Comparison of ENCODE assay signal across 9 mouse cellular contexts in genomic region chr16:41258145-41259035, GRCm38 (mm10).
A peak's percentile ranks its signal among the peaks of the same experiment; 100 is the strongest.
DNase-seq lines count a peak whose midpoint lies in the region; ATAC-seq and TF ChIP-seq lines count a peak whose summit lies in the region.
"Had no signal": no experiment of that assay in that cellular context is flagged by ENCODE, and none has a peak within 500 bp of the region (broad histone marks: within the 10 kb centered on the region; RNA-seq: fewer than 3 reads in every experiment).

No protein-coding gene starts in this region.

- no peaks in the 10 kb centered on the region for H3K9me3 ChIP-seq in heart, embryonic 11.5 days (replicated peaks; ENCODE audit: control insufficient read depth, low read length)
- no peaks in the 10 kb centered on the region for H3K9me3 ChIP-seq in embryonic facial prominence, embryonic 11.5 days (replicated peaks; ENCODE audit: control insufficient read depth, low read length)
- H3K9me3 ChIP-seq in hindbrain, embryonic 12.5 days (replicated peaks): no peaks in the 10 kb centered on the region
- no peaks in the 10 kb centered on the region for H3K9me3 ChIP-seq in midbrain, embryonic 11.5 days (ENCODE audit: control insufficient read depth, low read length)
- H3K9me3 ChIP-seq: liver, embryonic 13.5 days had no signal

- 53% methylated on average over 12 of the region's 12 CpGs for WGBS in heart, adult 2 months
- 50% methylated on average over 12 of the region's 12 CpGs for WGBS in heart, embryonic 11.5 days (ENCODE audit: insufficient replicate concordance)
- 59% methylated on average over 12 of the region's 12 CpGs for WGBS in embryonic facial prominence, embryonic 11.5 days
- WGBS in hindbrain, embryonic 12.5 days: 57% methylated on average over 12 of the region's 12 CpGs
- 62% methylated on average over 12 of the region's 12 CpGs for WGBS in midbrain, embryonic 11.5 days

- no peaks in the 10 kb centered on the region for H3K36me3 ChIP-seq in heart, adult 2 months (ENCODE audit: control insufficient read depth, insufficient read depth, low read length)
- no peaks in the 10 kb centered on the region for H3K36me3 ChIP-seq in heart, embryonic 11.5 days (ENCODE audit: control insufficient read depth, insufficient read depth, low read length)
- no peaks in the 10 kb centered on the region for H3K36me3 ChIP-seq in embryonic facial prominence, embryonic 11.5 days (replicated peaks; ENCODE audit: control insufficient read depth, insufficient read depth, low read depth, low read length)
- no peaks in the 10 kb centered on the region for H3K36me3 ChIP-seq in hindbrain, embryonic 12.5 days
- H3K36me3 ChIP-seq in midbrain, embryonic 11.5 days (ENCODE audit: control insufficient read depth, insufficient read depth, low read length): no peaks in the 10 kb centered on the region
- H3K36me3 ChIP-seq: liver, embryonic 13.5 days had no signal

- no peaks in the 10 kb centered on the region for H3K79me2 ChIP-seq in heart, adult 2 months (replicated peaks; ENCODE audit: control insufficient read depth, insufficient read depth, low read length)

- no peak for TF ChIP-seq EP300 in heart, adult 2 months (IDR thresholded peaks at IDR 0.05; ENCODE audit: insufficient read depth, low read depth, low read length)

- H3K27ac ChIP-seq in heart, adult 2 months: no peak overlapping the region
- no peak overlapping the region for H3K27ac ChIP-seq in heart, embryonic 11.5 days (ENCODE audit: low read depth, low read length)
- H3K27ac ChIP-seq in embryonic facial prominence, embryonic 11.5 days (replicated peaks; ENCODE audit: low read depth, low read length): no peak overlapping the region
- peak overlapping the region; percentile 44; the same call in 1 of the 2 replicates for H3K27ac ChIP-seq in hindbrain, embryonic 12.5 days
- no peak overlapping the region for H3K27ac ChIP-seq in midbrain, embryonic 11.5 days (ENCODE audit: low read depth, low read length)
- H3K27ac ChIP-seq: liver, embryonic 13.5 days had no signal

- no peak for TF ChIP-seq POLR2A in heart, adult 2 months (IDR thresholded peaks at IDR 0.05; ENCODE audit: insufficient read depth, low read depth, low read length)

- DNase-seq in heart, adult 2 months: peak in 1 of 2 experiments; percentile 24
- peak; percentile 51 to 62 for DNase-seq in adrenal gland, postnatal 36 days
- peak; percentile 84 for DNase-seq in embryonic facial prominence, embryonic 11.5 days (ENCODE audit: low spot score)
- peak; percentile 62 to 80 for DNase-seq in layer of hippocampus, postnatal 36 days
- peak; percentile 95 for DNase-seq in midbrain, embryonic 11.5 days (ENCODE audit: low spot score, missing footprints)
- peak; percentile 75 for DNase-seq in telencephalon, adult 2 months (ENCODE audit: low read depth, low spot score)
- DNase-seq: liver, embryonic 13.5 days had no signal

- H3K4me2 ChIP-seq in heart, embryonic 11.5 days: no peak overlapping the region
- H3K4me2 ChIP-seq in embryonic facial prominence, embryonic 11.5 days (ENCODE audit: low read depth, low read length): no peak overlapping the region
- no peak overlapping the region for H3K4me2 ChIP-seq in hindbrain, embryonic 12.5 days (replicated peaks)
- no peak overlapping the region for H3K4me2 ChIP-seq in midbrain, embryonic 11.5 days
- H3K4me2 ChIP-seq: liver, embryonic 13.5 days had no signal

- TF ChIP-seq CTCF in heart, adult 2 months (IDR thresholded peaks at IDR 0.05): peak; percentile 80

- H3K4me1 ChIP-seq in heart, adult 2 months (ENCODE audit: control insufficient read depth, insufficient read depth, low read length): no peaks in the 10 kb centered on the region
- H3K4me1 ChIP-seq in heart, embryonic 11.5 days (ENCODE audit: control insufficient read depth, insufficient read depth, low read length): no peaks in the 10 kb centered on the region
- H3K4me1 ChIP-seq in embryonic facial prominence, embryonic 11.5 days (ENCODE audit: control insufficient read depth, insufficient read depth, low read length): no peaks in the 10 kb centered on the region
- H3K4me1 ChIP-seq in hindbrain, embryonic 12.5 days: 0 out of 2 replicates have a peak, but pooled peaks cover 3% of the 10 kb centered on the region
- H3K4me1 ChIP-seq in midbrain, embryonic 11.5 days (ENCODE audit: control insufficient read depth, insufficient read depth, low read length): no peaks in the 10 kb centered on the region
- H3K4me1 ChIP-seq: liver, embryonic 13.5 days had no signal

- no peak overlapping the region for H3K4me3 ChIP-seq in heart, adult 2 months
- no peak overlapping the region for H3K4me3 ChIP-seq in heart, embryonic 11.5 days (ENCODE audit: low read depth, low read length)
- no peak overlapping the region for H3K4me3 ChIP-seq in embryonic facial prominence, embryonic 11.5 days (ENCODE audit: low read depth, low read length)
- no peak overlapping the region for H3K4me3 ChIP-seq in hindbrain, embryonic 12.5 days
- H3K4me3 ChIP-seq in midbrain, embryonic 11.5 days (ENCODE audit: low read depth, low read length): no peak overlapping the region
- H3K4me3 ChIP-seq: liver, embryonic 13.5 days had no signal

- intact Hi-C loops in heart, adult 2 months (cut with DNase I): loop anchor here (5.0 kb wide), 1 partner anchor 579 kb away; no protein-coding TSS in a partner anchor

- no peaks in the 10 kb centered on the region for H3K27me3 ChIP-seq in heart, adult 2 months (ENCODE audit: control insufficient read depth, insufficient read depth, low read length)
- no peaks in the 10 kb centered on the region for H3K27me3 ChIP-seq in heart, embryonic 11.5 days (ENCODE audit: control insufficient read depth, insufficient read depth, low read length)
- H3K27me3 ChIP-seq in embryonic facial prominence, embryonic 11.5 days (ENCODE audit: control insufficient read depth, insufficient read depth, low read length): no peaks in the 10 kb centered on the region
- H3K27me3 ChIP-seq in hindbrain, embryonic 12.5 days: no peaks in the 10 kb centered on the region
- no peaks in the 10 kb centered on the region for H3K27me3 ChIP-seq in midbrain, embryonic 11.5 days (ENCODE audit: control insufficient read depth, insufficient read depth, low read length)
- H3K27me3 ChIP-seq: liver, embryonic 13.5 days had no signal

- no peak overlapping the region for H3K9ac ChIP-seq in heart, adult 2 months (ENCODE audit: low read depth, low read length)
- no peak overlapping the region for H3K9ac ChIP-seq in heart, embryonic 11.5 days (ENCODE audit: low read depth, low read length)
- no peak overlapping the region for H3K9ac ChIP-seq in embryonic facial prominence, embryonic 11.5 days (replicated peaks; ENCODE audit: low read length)
- no peak overlapping the region for H3K9ac ChIP-seq in hindbrain, embryonic 12.5 days
- no peak overlapping the region for H3K9ac ChIP-seq in midbrain, embryonic 11.5 days (ENCODE audit: low read length)
- H3K9ac ChIP-seq: liver, embryonic 13.5 days had no signal

- no peak; the same call in 1 of the 2 replicates for ATAC-seq in heart, embryonic 11.5 days (replicated peaks; ENCODE audit: insufficient number of reproducible peaks, low FRiP score, low TSS enrichment)
- ATAC-seq in embryonic facial prominence, embryonic 11.5 days (replicated peaks; ENCODE audit: insufficient number of reproducible peaks, low FRiP score, low TSS enrichment, low read depth): no peak; the same call in 1 of the 2 replicates
- ATAC-seq in hindbrain, embryonic 12.5 days (ENCODE audit: low FRiP score): peak; percentile 63
- peak; percentile 73 for ATAC-seq in midbrain, embryonic 11.5 days (ENCODE audit: low FRiP score)

Comparison
In these comparisons a context has a peak if more than half of its experiments do, and no peak if none do; other contexts are left out.
1. ATAC-seq: peak in hindbrain, embryonic 12.5 days (single experiment) and midbrain, embryonic 11.5 days (single experiment); none in heart, embryonic 11.5 days (single experiment) and embryonic facial prominence, embryonic 11.5 days (single experiment).